Mouse (Mus musculus): Measurements from ENCODE around the gene Sos1. TPM values are rescaled to one million over a fixed set of nuclear protein-coding genes. Genes with fewer than 3 reads are reported as not detected.
"Not testable (repeated sequence)": the region's sequence is repeated elsewhere in the genome, so short reads cannot be mapped to it uniquely, and the experiment has no call there.

The Sos1 gene
- polyA plus RNA-seq, 1 experiment from 2014 or later = 9.1 TPM

GRCm38 (mm10) chr17:80385671-80386070 is 94.6 kb downstream of the Sos1 start:
- Histone ChIP-seq H3K4me2 (ENCODE audit: low read depth, severe bottlenecking) (no peak overlapping the region), H3K27me3 (ENCODE audit: control insufficient read depth, insufficient read depth, low read length) (no peaks in the 10 kb centered on the region), H3K36me3 (ENCODE audit: control insufficient read depth, insufficient read depth, low read length) (no peaks in the 10 kb centered on the region), H3K4me1 (ENCODE audit: control insufficient read depth, insufficient read depth, low read length) (no peaks in the 10 kb centered on the region), H3K9me3 (ENCODE audit: control insufficient read depth, low read length) (no peaks in the 10 kb centered on the region), H3K27ac (replicated peaks; ENCODE audit: low read depth, low read length) (no peak overlapping the region), H3K9ac (ENCODE audit: low read length) (no peak overlapping the region), H3K4me3 (ENCODE audit: low read depth, low read length) (no peak overlapping the region)
- ATAC-seq (ENCODE audit: insufficient number of reproducible peaks, low FRiP score, low TSS enrichment, low read depth) (no peak), DNase-seq (ENCODE audit: low spot score) (no peak)
- WGBS = 71% methylated on average over 1 of the region's 1 CpGs

- DNase-seq (ENCODE audit: low spot score); H3K27ac ChIP-seq (replicated peaks; ENCODE audit: low read depth, low read length); ATAC-seq (ENCODE audit: insufficient number of reproducible peaks, low FRiP score, low TSS enrichment, low read depth); H3K36me3 ChIP-seq (ENCODE audit: control insufficient read depth, insufficient read depth, low read length); H3K9ac ChIP-seq (ENCODE audit: low read length); H3K4me2 ChIP-seq (ENCODE audit: low read depth, severe bottlenecking); H3K9me3 ChIP-seq (ENCODE audit: control insufficient read depth, low read length); H3K4me1 ChIP-seq (ENCODE audit: control insufficient read depth, insufficient read depth, low read length); H3K27me3 ChIP-seq (ENCODE audit: control insufficient read depth, insufficient read depth, low read length); H3K4me3 ChIP-seq (ENCODE audit: low read depth, low read length): not testable (repeated sequence)
Measured at GRCm38 (mm10) chr17:80378386-80378785, 101.9 kb downstream of the Sos1 start.

GRCm38 (mm10) chr17:80373726-80374096 is 106.5 kb downstream of the Sos1 start:
- Histone ChIP-seq H3K36me3 (ENCODE audit: control insufficient read depth, insufficient read depth, low read length) (no peaks in the 10 kb centered on the region), H3K4me3 (ENCODE audit: low read depth, low read length) (peak overlapping the region; percentile 36), H3K27ac (replicated peaks; ENCODE audit: low read depth, low read length) (no peak overlapping the region), H3K4me2 (ENCODE audit: low read depth, severe bottlenecking) (peak overlapping the region; percentile 78), H3K27me3 (ENCODE audit: control insufficient read depth, insufficient read depth, low read length) (no peaks in the 10 kb centered on the region), H3K9me3 (ENCODE audit: control insufficient read depth, low read length) (no peaks in the 10 kb centered on the region), H3K4me1 (ENCODE audit: control insufficient read depth, insufficient read depth, low read length) (no peaks in the 10 kb centered on the region), H3K9ac (ENCODE audit: low read length) (peak overlapping the region; percentile 77)
- WGBS = 22% methylated on average over 29 of the region's 29 CpGs
- ATAC-seq (ENCODE audit: insufficient number of reproducible peaks, low FRiP score, low TSS enrichment, low read depth) (peak; percentile 81), DNase-seq (ENCODE audit: low spot score) (no peak)

GRCm38 (mm10) chr17:80372989-80373725 is 107.1 kb downstream of the Sos1 start, which contains the start of gene Gm10190:
TSS of gene Gm10190 (minus strand) at chr17:80373541.
- H3K9ac ChIP-seq (ENCODE audit: low read length) = peak within 1 kb of the TSS; percentile 77
- no peaks in the 10 kb centered on the region for H3K36me3 ChIP-seq (ENCODE audit: control insufficient read depth, insufficient read depth, low read length)
- ATAC-seq (ENCODE audit: insufficient number of reproducible peaks, low FRiP score, low TSS enrichment, low read depth) (peak; percentile 95), DNase-seq (ENCODE audit: low spot score) (peak; percentile 87)
- H3K4me2 ChIP-seq (ENCODE audit: low read depth, severe bottlenecking) = peak within 1 kb of the TSS; percentile 78
- no peaks in the 10 kb centered on the region for H3K27me3 ChIP-seq (ENCODE audit: control insufficient read depth, insufficient read depth, low read length)
- no peaks in the 10 kb centered on the region for H3K9me3 ChIP-seq (ENCODE audit: control insufficient read depth, low read length)
- no peaks in the 10 kb centered on the region for H3K4me1 ChIP-seq (ENCODE audit: control insufficient read depth, insufficient read depth, low read length)
- H3K27ac ChIP-seq (replicated peaks; ENCODE audit: low read depth, low read length) = no peak within 1 kb of the TSS
- 4% methylated on average over 92 of the region's 102 CpGs for WGBS
- H3K4me3 ChIP-seq (ENCODE audit: low read depth, low read length) = peak within 1 kb of the TSS; percentile 36

- no peak for DNase-seq (ENCODE audit: low spot score)
- no peak overlapping the region for H3K4me3 ChIP-seq (ENCODE audit: low read depth, low read length)
- H3K27me3 ChIP-seq (ENCODE audit: control insufficient read depth, insufficient read depth, low read length) = no peaks in the 10 kb centered on the region
- H3K4me2 ChIP-seq (ENCODE audit: low read depth, severe bottlenecking) = no peak overlapping the region
- no peak for ATAC-seq (ENCODE audit: insufficient number of reproducible peaks, low FRiP score, low TSS enrichment, low read depth)
- WGBS = 85% methylated on average over 9 of the region's 9 CpGs
- H3K4me1 ChIP-seq (ENCODE audit: control insufficient read depth, insufficient read depth, low read length) = no peaks in the 10 kb centered on the region
- no peaks in the 10 kb centered on the region for H3K36me3 ChIP-seq (ENCODE audit: control insufficient read depth, insufficient read depth, low read length)
- H3K9ac ChIP-seq (ENCODE audit: low read length) = no peak overlapping the region
- H3K9me3 ChIP-seq (ENCODE audit: control insufficient read depth, low read length) = no peaks in the 10 kb centered on the region
- H3K27ac ChIP-seq (replicated peaks; ENCODE audit: low read depth, low read length) = no peak overlapping the region
Measured at GRCm38 (mm10) chr17:80368606-80369005, 111.6 kb downstream of the Sos1 start.

GRCm38 (mm10) chr17:80367276-80367675 is 113.0 kb downstream of the Sos1 start:
- H3K27ac ChIP-seq (replicated peaks; ENCODE audit: low read depth, low read length) = no peak overlapping the region
- no peak for ATAC-seq (ENCODE audit: insufficient number of reproducible peaks, low FRiP score, low TSS enrichment, low read depth)
- WGBS = 87% methylated on average over 5 of the region's 5 CpGs

GRCm38 (mm10) chr17:80360245-80360644 is 120.0 kb downstream of the Sos1 start:
- H3K4me3 ChIP-seq (ENCODE audit: low read depth, low read length) = no peak overlapping the region
- no peaks in the 10 kb centered on the region for H3K36me3 ChIP-seq (ENCODE audit: control insufficient read depth, insufficient read depth, low read length)
- WGBS = 95% methylated on average over 8 of the region's 8 CpGs
- ATAC-seq (ENCODE audit: insufficient number of reproducible peaks, low FRiP score, low TSS enrichment, low read depth) = no peak
- H3K4me2 ChIP-seq (ENCODE audit: low read depth, severe bottlenecking) = no peak overlapping the region
- no peaks in the 10 kb centered on the region for H3K27me3 ChIP-seq (ENCODE audit: control insufficient read depth, insufficient read depth, low read length)
- DNase-seq (ENCODE audit: low spot score) = no peak
- H3K9ac ChIP-seq (ENCODE audit: low read length) = no peak overlapping the region
- H3K9me3 ChIP-seq (ENCODE audit: control insufficient read depth, low read length) = no peaks in the 10 kb centered on the region
- H3K27ac ChIP-seq (replicated peaks; ENCODE audit: low read depth, low read length) = no peak overlapping the region
- no peaks in the 10 kb centered on the region for H3K4me1 ChIP-seq (ENCODE audit: control insufficient read depth, insufficient read depth, low read length)

More at GRCm38 (mm10) chr17:80367276-80367675, 113.0 kb downstream of the Sos1 start:
- no peak overlapping the region for H3K4me2 ChIP-seq (ENCODE audit: low read depth, severe bottlenecking)
- no peaks in the 10 kb centered on the region for H3K9me3 ChIP-seq (ENCODE audit: control insufficient read depth, low read length)
- no peaks in the 10 kb centered on the region for H3K36me3 ChIP-seq (ENCODE audit: control insufficient read depth, insufficient read depth, low read length)
- no peak overlapping the region for H3K4me3 ChIP-seq (ENCODE audit: low read depth, low read length)
- DNase-seq (ENCODE audit: low spot score) = no peak
- H3K4me1 ChIP-seq (ENCODE audit: control insufficient read depth, insufficient read depth, low read length) = no peaks in the 10 kb centered on the region
- H3K9ac ChIP-seq (ENCODE audit: low read length) = no peak overlapping the region
- no peaks in the 10 kb centered on the region for H3K27me3 ChIP-seq (ENCODE audit: control insufficient read depth, insufficient read depth, low read length)

GRCm38 (mm10) chr17:80347234-80347633 is 133.0 kb downstream of the Sos1 start:
- no peak for ATAC-seq (ENCODE audit: insufficient number of reproducible peaks, low FRiP score, low TSS enrichment, low read depth)
- 0 out of 2 replicates have a peak overlapping the region, but pooled peaks have one; percentile 22 for H3K9ac ChIP-seq (ENCODE audit: low read length)
- H3K36me3 ChIP-seq (ENCODE audit: control insufficient read depth, insufficient read depth, low read length) = no peaks in the 10 kb centered on the region
- no peak for DNase-seq (ENCODE audit: low spot score)
- no peak overlapping the region for H3K27ac ChIP-seq (replicated peaks; ENCODE audit: low read depth, low read length)
- no peaks in the 10 kb centered on the region for H3K4me1 ChIP-seq (ENCODE audit: control insufficient read depth, insufficient read depth, low read length)
- H3K27me3 ChIP-seq (ENCODE audit: control insufficient read depth, insufficient read depth, low read length) = no peaks in the 10 kb centered on the region
- 47% methylated on average over 6 of the region's 6 CpGs for WGBS
- H3K4me2 ChIP-seq (ENCODE audit: low read depth, severe bottlenecking) = no peak overlapping the region
- no peak overlapping the region for H3K4me3 ChIP-seq (ENCODE audit: low read depth, low read length)
- no peaks in the 10 kb centered on the region for H3K9me3 ChIP-seq (ENCODE audit: control insufficient read depth, low read length)
